Mouse (Mus musculus) bone marrow, adult 2 months (tissue): ENCODE measurements around the gene 5730455P16Rik.

Source experiments
- CTCF ChIP-seq: fragments of 200-500 bp; IDR thresholded peaks from 2 replicates; pipeline ENCODE4 v1.5.1; 2011; ENCODE audit warnings: low read length, control low read depth; ENCODE audit not compliant: control insufficient read depth, insufficient read depth
- POLR2A ChIP-seq: fragments of 200-500 bp; IDR thresholded peaks from 2 replicates; pipeline ENCODE4 v1.6.1; 2011; ENCODE audit warnings: low read depth, mild to moderate bottlenecking, control low read depth, low read length, borderline replicate concordance; ENCODE audit not compliant: control insufficient read depth

- TF ChIP-seq CTCF (no peak), POLR2A (no peak)
These were observed 32.5 kb upstream of the 5730455P16Rik start for GRCm38 (mm10) chr11:80410377-80410776.
